Mouse (Mus musculus) stomach, postnatal 0 days (tissue): ENCODE data around the gene Rbm14.

Experiments
- CTCF ChIP-seq: IDR thresholded peaks from 2 replicates; pipeline ENCODE4 v1.5.1; 2016; ENCODE audit warnings: antibody characterized with exemption, low read depth, mild to moderate bottlenecking, moderate library complexity
- EP300 ChIP-seq: optimal IDR thresholded peaks from 2 replicates; pipeline ENCODE3; 2016; ENCODE audit warnings: antibody characterized with exemption

DNA sequence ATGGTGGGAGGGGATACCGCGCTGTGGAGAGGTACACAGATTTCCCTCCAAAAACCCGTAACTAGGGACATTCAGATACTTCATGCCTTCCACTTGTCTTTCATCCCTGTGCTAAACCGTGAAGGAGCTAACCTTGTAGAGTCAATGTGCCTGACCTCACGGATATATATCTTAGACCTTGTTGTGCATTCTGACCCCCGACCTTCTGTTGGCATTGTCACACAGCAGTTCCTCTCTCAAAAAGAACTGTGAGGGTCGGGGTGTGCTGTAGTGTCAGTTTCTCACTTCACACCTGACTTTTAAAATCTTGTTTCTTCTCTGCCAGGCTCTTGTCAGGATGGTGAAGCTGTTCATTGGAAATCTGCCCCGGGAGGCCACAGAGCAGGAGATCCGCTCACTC is 54.5 kb downstream of the Rbm14 start:
- TF ChIP-seq CTCF (no peak), EP300 (no peak)
